Mouse (Mus musculus): Measurements from ENCODE around the gene Gipc2.
A peak's percentile ranks its signal among the peaks of the same experiment; 100 is the strongest.

Gipc2 gene

GRCm38 (mm10) chr3:152064166-152064565 is 101.9 kb downstream of the Gipc2 start:
- no peak for DNase-seq

GRCm38 (mm10) chr3:152062806-152063205 is 103.2 kb downstream of the Gipc2 start:
- peak; percentile 35 for DNase-seq

GRCm38 (mm10) chr3:152061145-152061544 is 104.9 kb downstream of the Gipc2 start:
- DNase-seq: no peak

GRCm38 (mm10) chr3:152058235-152058634 is 107.8 kb downstream of the Gipc2 start:
- DNase-seq: no peak

GRCm38 (mm10) chr3:152054260-152054659 is 111.8 kb downstream of the Gipc2 start:
- DNase-seq: no peak

- no peak for DNase-seq
Measured at GRCm38 (mm10) chr3:152051959-152052358, 114.1 kb downstream of the Gipc2 start.

GRCm38 (mm10) chr3:152047914-152048313 is 118.1 kb downstream of the Gipc2 start:
- DNase-seq: no peak

- DNase-seq: no peak
Measured at GRCm38 (mm10) chr3:152046895-152047294, 119.1 kb downstream of the Gipc2 start.

Measured in lung, postnatal 10 days (tissue).